Mouse (Mus musculus) lung, postnatal 0 days (tissue): ENCODE measurements around the gene Olfr1414. TPM values are rescaled to one million over a fixed set of nuclear protein-coding genes. Genes with fewer than 3 reads are reported as not detected.
"Not testable (repeated sequence)": the region's sequence is repeated elsewhere in the genome, so short reads cannot be mapped to it uniquely, and the experiment has no call there.

Experiments
- ATAC-seq: fragments of 200-750 bp; cut with Nextera tagmentation; 2 replicates; pipeline ENCODE4 v1.8.0; 2017; ENCODE audit warnings: moderate library complexity
- DNase-seq: peaks from one replicate; pipeline ENCODE4 v3.0.0-alpha.2; 2016; ENCODE audit warnings: low spot score
- H3K27ac ChIP-seq: fragments of 300-500 bp; sonication (generic); 2 replicates; pipeline ENCODE4 v1.5.1; 2014; ENCODE audit warnings: antibody characterized with exemption, mild to moderate bottlenecking, low read length, mixed read lengths
- H3K27me3 ChIP-seq: fragments of 300-500 bp; sonication (generic); replicated peaks from 2 replicates; pipeline ENCODE4 v1.6.1; 2014; ENCODE audit warnings: low read length, mixed read lengths; ENCODE audit not compliant: insufficient read depth
- H3K36me3 ChIP-seq: fragments of 300-500 bp; sonication (generic); 2 replicates; pipeline ENCODE4 v1.6.1; 2014; ENCODE audit warnings: low read length, mixed read lengths; ENCODE audit not compliant: insufficient read depth
- H3K4me1 ChIP-seq: fragments of 300-500 bp; sonication (generic); 2 replicates; pipeline ENCODE4 v1.6.1; 2014; ENCODE audit warnings: antibody characterized with exemption, low read depth, low read length, mixed read lengths; ENCODE audit not compliant: insufficient read depth
- H3K4me2 ChIP-seq: fragments of 300-500 bp; sonication (generic); replicated peaks from 2 replicates; pipeline ENCODE4 v1.6.1; 2014; ENCODE audit warnings: low read depth, mild to moderate bottlenecking, low read length, moderate library complexity, mixed read lengths
- H3K4me3 ChIP-seq: fragments of 300-500 bp; sonication (generic); 2 replicates; pipeline ENCODE4 v1.5.1; 2014; ENCODE audit warnings: low read depth, low read length
- H3K9ac ChIP-seq: fragments of 300-500 bp; sonication (generic); replicated peaks from 2 replicates; pipeline ENCODE4 v1.6.1; 2014; ENCODE audit warnings: low read depth, mild to moderate bottlenecking
- H3K9me3 ChIP-seq: fragments of 300-500 bp; sonication (generic); 2 replicates; pipeline ENCODE4 v1.6.1; 2016; ENCODE audit warnings: low read length, mixed read lengths
- CTCF ChIP-seq: IDR thresholded peaks from 2 replicates; pipeline ENCODE4 v1.5.1; 2016; ENCODE audit warnings: antibody characterized with exemption, mild to moderate bottlenecking
- EP300 ChIP-seq: IDR thresholded peaks from 2 replicates; pipeline ENCODE4 v1.6.1; 2016; ENCODE audit warnings: antibody characterized with exemption, mild to moderate bottlenecking, control low read depth
- WGBS: fragments of 180-500 bp; shearing (Covaris S2); extraction: QIAGEN DNeasy Blood & Tissue Kit; methylation state at CpG from one replicate; pipeline ENCODE4 v1.1.7; 2014; 5-methylcytosine and 5-hydroxymethylcytosine counted together
- polyA plus RNA-seq: library from polyadenylated mRNA; unstranded; fragments of >200 nt; fragmentation: Nextera tagmentation; extraction: Ambion mirVana; gene quantifications from 2 replicates; pipeline ENCODE4 v1.2.1, GENCODE M21; 2015

Gene Olfr1414
- polyA plus RNA-seq, 1 experiment from 2014 or later, result not detected

DNA sequence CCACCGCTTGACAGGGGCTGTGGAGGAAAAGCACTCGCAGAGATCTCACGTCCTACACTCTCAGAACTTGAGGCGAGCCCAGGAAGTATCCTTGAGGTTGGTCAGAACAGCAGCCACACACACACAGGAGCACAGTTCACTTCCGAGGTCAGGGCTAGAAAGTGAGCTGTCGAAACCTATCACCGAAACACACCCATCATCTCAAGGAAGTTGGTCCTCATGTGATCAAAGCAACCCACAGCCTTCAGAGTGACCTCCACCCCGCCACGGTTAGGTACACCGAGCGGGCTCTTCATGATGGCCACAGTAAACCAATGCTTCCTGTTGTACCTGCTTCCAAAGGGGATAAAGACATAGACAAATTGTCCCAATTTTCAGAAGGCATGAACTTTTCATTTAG is 3.1 kb downstream of the Olfr1414 start:
- Histone ChIP-seq H3K4me3 (no peak overlapping the region), H3K36me3 (no peaks in the 10 kb centered on the region), H3K27ac (no peak overlapping the region), H3K9ac (no peak overlapping the region), H3K4me1 (no peaks in the 10 kb centered on the region), H3K4me2 (no peak overlapping the region), H3K9me3 (no peaks in the 10 kb centered on the region), H3K27me3 (no peaks in the 10 kb centered on the region)
- DNase-seq (no peak), ATAC-seq (no peak)
- WGBS, result 51% methylated on average over 11 of the region's 11 CpGs
- TF ChIP-seq EP300, result no peak
- TF ChIP-seq CTCF, result no peak

- not testable (repeated sequence) for H3K4me1 ChIP-seq, H3K27ac ChIP-seq, H3K9me3 ChIP-seq, DNase-seq, H3K9ac ChIP-seq, ATAC-seq, H3K4me2 ChIP-seq, H3K36me3 ChIP-seq, H3K27me3 ChIP-seq, H3K4me3 ChIP-seq
- WGBS, result 82% methylated on average over 4 of the region's 5 CpGs
These were observed 6.8 kb downstream of the Olfr1414 start for GRCm38 (mm10) chr1:92511646-92512045.

DNA sequence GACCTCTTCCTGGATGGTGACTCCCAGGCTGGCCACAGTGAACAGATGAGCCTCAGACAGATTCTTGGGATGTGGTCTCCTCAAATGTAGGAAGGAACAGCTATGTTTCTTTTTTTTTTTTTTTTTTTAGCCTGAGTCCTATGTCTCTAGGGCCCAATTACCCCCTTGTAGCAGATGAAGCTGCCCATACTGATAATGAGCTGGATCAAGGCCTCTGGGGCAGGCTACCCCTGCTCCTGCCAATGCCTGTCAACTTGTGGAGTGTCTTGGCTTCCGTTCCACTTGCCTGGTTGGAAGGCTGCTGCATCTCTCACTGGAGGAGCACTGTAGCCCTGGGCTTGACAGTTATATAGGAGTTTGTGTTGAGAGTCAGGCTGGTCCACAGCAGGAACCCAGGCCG is 22.5 kb downstream of the Olfr1414 start, which contains the start of gene Olfr1415:
Gene Olfr1415, minus strand, starts transcription at position 101 of the 400 bp plus-strand sequence.
- Histone ChIP-seq H3K36me3 (no peaks in the 10 kb centered on the region), H3K27ac (no peak within 1 kb of the TSS), H3K9me3 (0 out of 2 replicates have a peak, but pooled peaks cover 2% of the 10 kb centered on the region), H3K4me2 (no peak within 1 kb of the TSS), H3K4me1 (no peaks in the 10 kb centered on the region), H3K4me3 (no peak within 1 kb of the TSS), H3K27me3 (no peaks in the 10 kb centered on the region), H3K9ac (no peak within 1 kb of the TSS)
- no peak for TF ChIP-seq EP300
- TF ChIP-seq CTCF, result no peak
- no peak for DNase-seq
- 82% methylated on average over 2 of the region's 2 CpGs for WGBS
- no peak for ATAC-seq

GRCm38 (mm10) chr1:92485013-92485412 is 33.4 kb downstream of the Olfr1414 start, which contains the start of gene Olfr1416:
Gene Olfr1416, minus strand, starts transcription at chr1:92485113.
- TF ChIP-seq CTCF, result no peak
- no peak for TF ChIP-seq EP300
- Histone ChIP-seq H3K27me3 (no peaks in the 10 kb centered on the region), H3K27ac (no peak within 1 kb of the TSS), H3K4me1 (no peaks in the 10 kb centered on the region), H3K9me3 (no peaks in the 10 kb centered on the region), H3K36me3 (no peaks in the 10 kb centered on the region), H3K9ac (no peak within 1 kb of the TSS), H3K4me3 (no peak within 1 kb of the TSS), H3K4me2 (no peak within 1 kb of the TSS)
- no peak for DNase-seq
- ATAC-seq, result no peak

- Histone ChIP-seq H3K4me2 (peak overlapping the region; percentile 91), H3K9ac (peak overlapping the region; percentile 72), H3K36me3 (no peaks in the 10 kb centered on the region), H3K4me1 (peaks cover 5% of the 10 kb centered on the region; the same call in 1 of the 2 replicates), H3K27me3 (no peaks in the 10 kb centered on the region), H3K27ac (peak overlapping the region; percentile 79), H3K4me3 (peak overlapping the region; percentile 91), H3K9me3 (no peaks in the 10 kb centered on the region)
- TF ChIP-seq EP300 (0 out of 2 replicates have a peak, but pooled peaks have one; percentile 32), CTCF (no peak)
- 2% methylated on average over 10 of the region's 10 CpGs for WGBS
- DNase-seq (peak; percentile 55), ATAC-seq (peak; percentile 64)
These were observed 44.3 kb downstream of the Olfr1414 start for GRCm38 (mm10) chr1:92474066-92474578.

DNA sequence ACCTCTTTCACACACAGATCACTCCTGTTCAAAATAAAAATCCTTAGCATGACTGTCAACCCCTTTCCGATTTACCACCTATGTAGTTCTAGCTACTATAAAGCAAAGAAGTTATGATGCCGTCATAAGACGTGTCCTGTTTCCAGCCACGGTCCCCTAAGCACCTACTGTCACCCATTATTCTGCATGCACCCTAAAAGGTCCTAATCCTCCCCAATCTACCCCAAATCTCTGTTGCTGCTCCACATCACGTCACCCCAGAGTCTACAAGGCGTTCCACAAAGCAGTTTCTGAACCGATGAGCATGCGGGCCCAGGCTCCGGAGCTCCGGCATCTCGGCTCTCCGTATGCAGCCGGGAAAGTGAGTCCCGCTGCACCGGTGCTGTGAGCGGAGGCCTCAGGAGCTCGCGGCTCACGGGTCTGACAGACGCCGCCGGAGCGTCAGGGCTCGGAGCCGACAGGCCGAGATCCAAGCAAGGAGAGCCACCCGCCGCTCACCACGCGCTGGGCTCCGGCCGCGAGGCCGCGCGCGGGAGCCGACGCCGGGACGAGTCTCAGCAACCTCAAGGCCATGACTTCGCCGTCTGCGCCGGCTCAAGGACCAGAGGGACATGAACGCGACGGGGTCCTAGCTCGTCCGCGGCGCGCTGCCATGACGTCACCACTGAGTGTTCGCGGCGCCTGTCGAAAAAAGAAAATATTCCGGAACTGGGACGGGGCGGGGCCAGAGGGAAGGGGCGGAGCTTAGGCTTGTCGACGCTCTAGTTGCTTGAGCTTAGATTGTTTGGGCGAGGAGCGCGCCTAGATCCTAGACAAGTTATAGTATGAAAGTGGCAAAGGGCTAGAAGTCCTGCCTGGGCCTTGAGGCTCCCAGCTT is 45.1 kb downstream of the Olfr1414 start, which contains the start of gene Ndufa10:
Gene Ndufa10, minus strand, starts transcription at position 696 of the 877 bp plus-strand sequence.
- Histone ChIP-seq H3K27ac (peak within 1 kb of the TSS; percentile 82), H3K4me3 (peak within 1 kb of the TSS; percentile 91), H3K27me3 (no peaks in the 10 kb centered on the region), H3K36me3 (0 out of 2 replicates have a peak, but pooled peaks cover 3% of the 10 kb centered on the region), H3K9me3 (no peaks in the 10 kb centered on the region), H3K9ac (peak within 1 kb of the TSS; percentile 99), H3K4me2 (peak within 1 kb of the TSS; percentile 91), H3K4me1 (peaks cover 5% of the 10 kb centered on the region; the same call in 1 of the 2 replicates)
- 1% methylated on average over 67 of the region's 67 CpGs for WGBS
- peak; percentile 95 for DNase-seq
- TF ChIP-seq CTCF (no peak), EP300 (no peak)
- peak; percentile 96 for ATAC-seq
